ENCODE assay signal across 8 mouse cellular contexts in the genomic region with DNA sequence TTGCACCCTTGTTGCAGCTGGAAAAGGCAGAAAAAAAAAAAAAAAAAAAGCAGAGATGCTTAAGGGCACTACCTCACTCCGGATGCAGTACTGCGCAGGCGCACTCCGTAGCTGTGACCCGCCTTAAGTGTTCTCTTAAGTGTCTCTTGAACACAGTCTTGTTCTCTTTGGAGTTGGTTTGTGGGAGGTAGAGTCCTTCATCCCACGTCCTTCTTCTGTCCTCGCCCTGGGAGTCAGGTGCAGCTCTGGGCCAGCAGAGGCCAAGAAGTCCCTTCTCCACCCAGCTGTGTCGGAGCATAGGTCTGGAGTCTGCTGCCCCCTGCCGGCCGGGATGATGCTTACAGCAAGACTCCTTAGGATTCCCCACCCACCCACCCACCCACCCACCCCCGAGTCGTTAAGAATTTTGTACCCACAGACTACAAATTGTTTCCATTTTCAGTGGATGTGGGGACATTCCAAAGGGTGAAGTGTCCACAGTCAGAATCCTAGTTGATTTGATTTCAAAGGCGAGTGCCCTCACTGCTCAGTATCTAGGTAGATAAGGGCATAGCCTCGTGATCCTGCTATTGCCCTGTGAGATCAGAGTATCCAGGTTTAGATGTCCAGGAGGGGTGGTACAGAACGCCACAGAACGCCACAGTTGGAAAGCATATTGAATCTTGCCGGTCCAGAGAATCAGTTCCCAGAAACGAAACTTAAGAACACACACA. TPM values are rescaled to one million over a fixed set of nuclear protein-coding genes. Genes with fewer than 3 reads are reported as not detected.
DNase-seq lines count a peak whose midpoint lies in the region; ATAC-seq and TF ChIP-seq lines count a peak whose summit lies in the region.

No protein-coding gene starts in this region.

- ATAC-seq in forebrain, embryonic 16.5 days, result peak; percentile 79
- ATAC-seq in neural tube, embryonic 15.5 days (ENCODE audit: low FRiP score), result peak; percentile 59; the same call in 1 of the 2 replicates

- H3K9ac ChIP-seq in ES-E14 (ENCODE audit: insufficient read depth, low read depth, low read length, poor library complexity, severe bottlenecking), result no peak overlapping the region
- no peak overlapping the region for H3K9ac ChIP-seq in forebrain, embryonic 16.5 days (replicated peaks; ENCODE audit: low read depth, low read length)
- H3K9ac ChIP-seq in neural tube, embryonic 15.5 days (replicated peaks), result no peak overlapping the region

- no peaks in the 10 kb centered on the region for H3K9me3 ChIP-seq in ES-E14 (ENCODE audit: control insufficient read depth, insufficient read depth, low read depth, low read length)
- H3K9me3 ChIP-seq in forebrain, embryonic 16.5 days (ENCODE audit: control insufficient read depth, low read length), result no peaks in the 10 kb centered on the region
- no peaks in the 10 kb centered on the region for H3K9me3 ChIP-seq in neural tube, embryonic 15.5 days (replicated peaks)

- DNase-seq in ES-E14 (ENCODE audit: low read depth, low spot score), result peak; percentile 71
- DNase-seq in cerebellum, adult 11 months, result peak; percentile 33
- DNase-seq in heart, postnatal 4 days, result peak; percentile 88
- DNase-seq in layer of hippocampus, adult 18-20 months (ENCODE audit: low spot score in 2 of 2), result peak; percentile 32 to 75
- DNase-seq in lung, adult 2 months, result peak; percentile 79
- DNase-seq in testis, postnatal 10 days (ENCODE audit: low spot score), result peak; percentile 94

- H3K4me3 ChIP-seq in ES-E14 (ENCODE audit: insufficient read depth in 1 of 2, low read depth in 1 of 2, low read length in 2 of 2, poor library complexity in 1 of 2, severe bottlenecking in 1 of 2), result peak overlapping the region in 1 of 2 experiments; percentile 44; a peak in 2 of 4 replicates
- peak overlapping the region; percentile 22 for H3K4me3 ChIP-seq in forebrain, embryonic 16.5 days (replicated peaks; ENCODE audit: low read length)
- peak overlapping the region; percentile 44 for H3K4me3 ChIP-seq in lung, adult 2 months (replicated peaks; ENCODE audit: extremely low read depth, low read depth, low read length)
- peak overlapping the region; percentile 8 for H3K4me3 ChIP-seq in neural tube, embryonic 15.5 days (replicated peaks)

- TF ChIP-seq CTCF in lung, adult 2 months (IDR thresholded peaks at IDR 0.05; ENCODE audit: insufficient read depth, low read length), result peak; percentile 74

- 23% methylated on average over 18 of the region's 18 CpGs for WGBS in forebrain, embryonic 16.5 days
- WGBS in lung, adult 2 months, result 15% methylated on average over 18 of the region's 18 CpGs
- 23% methylated on average over 18 of the region's 18 CpGs for WGBS in neural tube, embryonic 15.5 days

- peak overlapping the region; percentile 48 for H3K4me2 ChIP-seq in forebrain, embryonic 16.5 days (ENCODE audit: low read length)
- H3K4me2 ChIP-seq in neural tube, embryonic 15.5 days, result peak overlapping the region; percentile 52

- no peak overlapping the region for H3K27ac ChIP-seq in ES-E14 (ENCODE audit: insufficient read depth, low read depth, low read length, poor library complexity, severe bottlenecking)
- no peak overlapping the region for H3K27ac ChIP-seq in forebrain, embryonic 16.5 days (ENCODE audit: low read length)
- H3K27ac ChIP-seq in neural tube, embryonic 15.5 days (replicated peaks), result no peak overlapping the region

- H3K27me3 ChIP-seq in forebrain, embryonic 16.5 days (replicated peaks; ENCODE audit: control insufficient read depth, insufficient read depth, low read length), result no peaks in the 10 kb centered on the region
- no peaks in the 10 kb centered on the region for H3K27me3 ChIP-seq in neural tube, embryonic 15.5 days (replicated peaks)

- in situ Hi-C loops in ES-E14 (cut with MboI; ENCODE audit: low sequenced_read_pairs in 2 of 2, unreplicated experiment in 2 of 2), result no loop called here

- TF ChIP-seq POLR2A in lung, adult 2 months (IDR thresholded peaks at IDR 0.05; ENCODE audit: borderline replicate concordance, extremely low read depth, low read depth, low read length), result no peak

- H3K36me3 ChIP-seq in ES-E14 (ENCODE audit: control insufficient read depth, insufficient read depth, low read length, poor library complexity, severe bottlenecking), result no peaks in the 10 kb centered on the region
- no peaks in the 10 kb centered on the region for H3K36me3 ChIP-seq in forebrain, embryonic 16.5 days (ENCODE audit: control insufficient read depth, insufficient read depth)
- H3K36me3 ChIP-seq in neural tube, embryonic 15.5 days, result no peaks in the 10 kb centered on the region

- no peaks in the 10 kb centered on the region for H3K4me1 ChIP-seq in ES-E14 (ENCODE audit: control insufficient read depth in 2 of 2, insufficient read depth in 2 of 2, low read length in 2 of 2, poor library complexity in 1 of 2)
- peaks cover 5% of the 10 kb centered on the region; the same call in 1 of the 2 replicates for H3K4me1 ChIP-seq in forebrain, embryonic 16.5 days (replicated peaks; ENCODE audit: control insufficient read depth, insufficient read depth, low read length)
- H3K4me1 ChIP-seq in lung, adult 2 months (ENCODE audit: control insufficient read depth, insufficient read depth, low read length), result no peaks in the 10 kb centered on the region
- H3K4me1 ChIP-seq in neural tube, embryonic 15.5 days, result 0 out of 2 replicates have a peak, but pooled peaks cover 5% of the 10 kb centered on the region

TF ChIP-seq in ES-E14, 5 proteins besides CTCF, POLR2A, EP300 and RAD21:
- TF ChIP-seq HCFC1 (IDR thresholded peaks at IDR 0.05; ENCODE audit: borderline replicate concordance, insufficient read depth, low read length) (no peak), MAFK (IDR thresholded peaks at IDR 0.05; ENCODE audit: insufficient read depth, low read depth, low read length) (no peak), CHD2 (IDR thresholded peaks at IDR 0.05; ENCODE audit: low read depth, low read length) (no peak), ZNF384 (IDR thresholded peaks at IDR 0.05; ENCODE audit: low read depth, low read length) (peak; percentile 84), ZC3H11A (IDR thresholded peaks at IDR 0.05; ENCODE audit: borderline replicate concordance, low read depth, low read length) (no peak; the same call in 1 of the 2 replicates)

RNA-seq across cellular contexts. Expression of a gene that starts 31.1 kb away (rescaled TPM):
- total RNA-seq in ES-E14 (2012; rRNA removed), result 4.5 and 11.7 TPM in 2 replicates
- 0.27 and 0.33 TPM in 2 replicates for polyA plus RNA-seq in forebrain, embryonic 16.5 days (2015; fragmentation: Nextera tagmentation; extraction: Ambion mirVana)
- total RNA-seq in heart, postnatal 4 days (2021), result under 1 TPM; 0.62 to 0.83 TPM
- 1 to 10 TPM; 1.1 to 1.7 TPM for total RNA-seq in layer of hippocampus, adult 18-20 months (2021)
- 41.7 and 70.6 TPM in 2 replicates for polyA plus RNA-seq in lung, adult 2 months (2012; rRNA removed)
- 0.68 and 1.6 TPM in 2 replicates for polyA plus RNA-seq in neural tube, embryonic 15.5 days (2015; fragmentation: Nextera tagmentation; extraction: Ambion mirVana)

RNA-seq across cellular contexts. Expression of a gene that starts 53.1 kb away (rescaled TPM):
- 5.7 and 5.8 TPM in 2 replicates for total RNA-seq in ES-E14 (2012; rRNA removed)
- polyA plus RNA-seq in forebrain, embryonic 16.5 days (2015; fragmentation: Nextera tagmentation; extraction: Ambion mirVana), result 16.9 and 20.9 TPM in 2 replicates
- 1 to 10 TPM; 3.0 to 3.3 TPM for total RNA-seq in heart, postnatal 4 days (2021)
- 10 to 100 TPM; 30.9 to 31.7 TPM for total RNA-seq in layer of hippocampus, adult 18-20 months (2021)
- 3.9 and 5.2 TPM in 2 replicates for polyA plus RNA-seq in lung, adult 2 months (2012; rRNA removed)
- polyA plus RNA-seq in neural tube, embryonic 15.5 days (2015; fragmentation: Nextera tagmentation; extraction: Ambion mirVana), result 18.9 and 22.6 TPM in 2 replicates

Comparison
In these comparisons a context has a peak if more than half of its experiments do, and no peak if none do; other contexts are left out.
1. DNase-seq: peak in every context shown above with its lines; median percentile 94 in testis, postnatal 10 days; 88 in heart, postnatal 4 days; 79 in lung, adult 2 months; 71 in ES-E14; 54 in layer of hippocampus, adult 18-20 months; 33 in cerebellum, adult 11 months.